Mouse (Mus musculus) CH12.LX (cell line): Measurements from ENCODE around the gene 2210016L21Rik. TPM values are rescaled to one million over a fixed set of nuclear protein-coding genes. Genes with fewer than 3 reads are reported as not detected.
A peak's percentile ranks its signal among the peaks of the same experiment; 100 is the strongest.

Experiments used
- DNase-seq: peaks from one replicate; pipeline ENCODE4 v3.0.0-alpha.2; 2013; ENCODE audit errors: extremely low read depth
- H3K27ac ChIP-seq: 2 replicates; pipeline ENCODE4 v1.5.1; 2012; ENCODE audit warnings: low read depth, mild to moderate bottlenecking, control low read depth, moderate library complexity; ENCODE audit not compliant: insufficient read depth
- H3K27me3 ChIP-seq: replicated peaks from 2 replicates; pipeline ENCODE3; 2012; ENCODE audit warnings: inconsistent platforms
- H3K36me3 ChIP-seq, 2 experiments: replicated peaks in 1 of 2; 2 replicates each; pipeline versions ENCODE3 to v1.6.1; 2012; ENCODE audit warnings: inconsistent platforms in 1 of 2, low read length in 1 of 2, mild to moderate bottlenecking in 1 of 2, mixed read lengths in 1 of 2, moderate library complexity in 1 of 2; ENCODE audit not compliant: control insufficient read depth in 1 of 2, insufficient read depth in 1 of 2
- H3K4me1 ChIP-seq, 2 experiments: 2 replicates each; pipeline ENCODE4 v1.6.1; 2012; ENCODE audit warnings: inconsistent platforms in 1 of 2, moderate library complexity in 1 of 2; ENCODE audit not compliant: insufficient read depth in 2 of 2, control insufficient read depth in 1 of 2
- H3K4me2 ChIP-seq: 2 replicates; pipeline ENCODE4 v1.6.1; 2012; ENCODE audit warnings: low read depth, mild to moderate bottlenecking, control low read depth; ENCODE audit not compliant: poor library complexity, insufficient read depth, severe bottlenecking
- H3K4me3 ChIP-seq, 3 experiments: fragments of 150-350 bp in 1 of 3; sonication (generic) in 1 of 3; replicated peaks in 1 of 3; 2 replicates each; pipeline versions ENCODE3 to v1.5.1; 2011 to 2012; ENCODE audit warnings: low read depth in 2 of 3, low read length in 2 of 3, mild to moderate bottlenecking in 2 of 3, moderate library complexity in 2 of 3, control low read depth in 1 of 3, improper control_type of control experiment in 1 of 3, inconsistent platforms in 1 of 3, mixed read lengths in 1 of 3; ENCODE audit not compliant: poor library complexity in 1 of 3
- H3K79me2 ChIP-seq: replicated peaks from 2 replicates; pipeline ENCODE4 v1.6.1; 2012; ENCODE audit warnings: mild to moderate bottlenecking, moderate library complexity; ENCODE audit not compliant: control insufficient read depth, poor library complexity, insufficient read depth, severe bottlenecking; ENCODE audit errors: extremely low read depth
- H3K9ac ChIP-seq: 2 replicates; pipeline ENCODE4 v1.6.1; 2012; ENCODE audit warnings: low read depth, mild to moderate bottlenecking, control low read depth, moderate library complexity; ENCODE audit not compliant: insufficient read depth
- H3K9me3 ChIP-seq: replicated peaks from 2 replicates; pipeline ENCODE3; 2012; ENCODE audit warnings: low read length, inconsistent platforms, mixed read lengths
- CTCF ChIP-seq, 2 experiments: IDR thresholded peaks in 1 of 2; conservative IDR thresholded peaks in 1 of 2; 2 replicates each; pipeline ENCODE4 v1.5.1; 2011 to 2012; ENCODE audit warnings: low read depth in 2 of 2, low read length in 2 of 2, improper control_type of control experiment in 1 of 2, inconsistent platforms in 1 of 2, mild to moderate bottlenecking in 1 of 2, moderate library complexity in 1 of 2
- E2F4 ChIP-seq: IDR thresholded peaks from 2 replicates; pipeline ENCODE4 v1.6.1; 2011; ENCODE audit warnings: low read depth, low read length, improper control_type of control experiment; ENCODE audit not compliant: insufficient replicate concordance
- HCFC1 ChIP-seq: IDR thresholded peaks from 2 replicates; pipeline ENCODE4 v1.6.1; 2012; ENCODE audit warnings: low read depth, mild to moderate bottlenecking, inconsistent platforms, low read length, improper control_type of control experiment
- JUN ChIP-seq: IDR thresholded peaks from 2 replicates; pipeline ENCODE4 v1.6.1; 2011; ENCODE audit warnings: low read depth, mild to moderate bottlenecking, low read length, improper control_type of control experiment, moderate library complexity; ENCODE audit not compliant: insufficient read depth
- JUND ChIP-seq: conservative IDR thresholded peaks from 2 replicates; pipeline ENCODE4 v1.6.1; 2011; ENCODE audit warnings: low read depth, low read length, improper control_type of control experiment
- NELFE ChIP-seq: IDR thresholded peaks from 2 replicates; pipeline ENCODE4 v1.6.1; 2011; ENCODE audit warnings: low read depth, low read length, improper control_type of control experiment
- NRF1 ChIP-seq: IDR thresholded peaks from 2 replicates; pipeline ENCODE4 v1.6.1; 2014; ENCODE audit warnings: low read depth, mild to moderate bottlenecking, inconsistent platforms, low read length, improper control_type of control experiment, moderate library complexity
- POLR2A ChIP-seq: IDR thresholded peaks from 2 replicates; pipeline ENCODE4 v1.6.1; 2011; ENCODE audit warnings: low read depth, mild to moderate bottlenecking, improper control_type of control experiment, low read length
- POLR2AphosphoS2 ChIP-seq: IDR thresholded peaks from 2 replicates; pipeline ENCODE4 v1.6.1; 2011; ENCODE audit warnings: low read depth, low read length, improper control_type of control experiment
- RAD21 ChIP-seq: IDR thresholded peaks from 2 replicates; pipeline ENCODE4 v1.6.1; 2011; ENCODE audit warnings: low read depth, mild to moderate bottlenecking, low read length, improper control_type of control experiment, moderate library complexity
- RCOR1 ChIP-seq: conservative IDR thresholded peaks from 2 replicates; pipeline ENCODE4 v1.6.1; 2012; ENCODE audit warnings: low read depth, mild to moderate bottlenecking, inconsistent platforms, low read length, improper control_type of control experiment
- SMC3 ChIP-seq: IDR thresholded peaks from 2 replicates; pipeline ENCODE4 v1.6.1; 2011; ENCODE audit warnings: low read depth, low read length, improper control_type of control experiment
- TBP ChIP-seq: conservative IDR thresholded peaks from 2 replicates; pipeline ENCODE4 v1.6.1; 2011; ENCODE audit warnings: low read depth, low read length, improper control_type of control experiment
- USF1 ChIP-seq: IDR thresholded peaks from 2 replicates; pipeline ENCODE4 v1.6.1; 2014; ENCODE audit warnings: low read depth, mild to moderate bottlenecking, inconsistent platforms, low read length, improper control_type of control experiment
- ZC3H11A ChIP-seq: IDR thresholded peaks from 2 replicates; pipeline ENCODE4 v1.6.1; 2012; ENCODE audit warnings: low read depth, mild to moderate bottlenecking, inconsistent platforms, low read length, improper control_type of control experiment
- ZNF384 ChIP-seq: IDR thresholded peaks from 2 replicates; pipeline ENCODE4 v1.6.1; 2012; ENCODE audit warnings: low read depth, low read length, improper control_type of control experiment, inconsistent platforms
- dilution Hi-C: fragments of 300-500 bp; cut with MboI; formaldehyde crosslinking; loops from 2 replicates; pipeline ENCODE4 v1.14.3; 2020; ENCODE audit warnings: low sequenced_read_pairs; ENCODE audit not compliant: extremely low pct_unique_long_range_greater_than_20kb, extremely low pct_ligation_motif_present
- in situ Hi-C: fragments of 300-500 bp; cut with MboI; formaldehyde crosslinking; loops from 3 replicates; pipeline ENCODE4 v1.14.3; 2019; ENCODE audit warnings: low sequenced_read_pairs, low pct_ligation_motif_present, low pct_unique_long_range_greater_than_20kb, mixed read lengths
- polyA plus RNA-seq: library from polyadenylated mRNA; unstranded; fragments of >175 nt; gene quantifications from 2 replicates; pipeline ENCODE4 v1.2.1, GENCODE M21; 2012; ENCODE audit warnings: low read depth; ENCODE audit not compliant: insufficient read length
- total RNA-seq, 2 experiments: library from RNA; depleted of rRNA; stranded (reverse); fragments of 300-350 nt in 1 of 2; fragments of >200 nt in 1 of 2; gene quantifications; 2 replicates each; pipeline ENCODE4 v1.2.3; 2012 to 2014

Gene 2210016L21Rik
- total and polyA plus RNA-seq, 3 experiments, result 11.5 to 32.5 (median 21.6) TPM

DNA sequence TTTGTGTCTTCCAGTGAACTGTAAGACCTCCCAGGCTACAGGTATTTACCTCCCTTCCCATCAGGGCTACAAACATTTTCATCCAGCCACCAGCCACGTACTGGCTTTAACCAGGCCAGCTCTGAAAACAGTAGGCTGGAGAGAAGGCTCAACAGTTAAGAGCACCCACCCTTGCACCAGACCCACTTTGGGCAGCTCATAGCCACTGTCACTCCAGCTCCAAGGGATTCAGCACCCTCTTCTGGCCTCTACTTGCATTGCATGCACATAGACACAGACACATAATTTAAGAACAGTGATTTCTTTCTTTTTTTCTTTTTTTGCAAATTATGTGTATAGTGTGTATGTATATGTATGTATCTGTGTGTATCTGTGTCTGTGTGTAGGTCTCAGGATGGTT, 39.5 kb upstream of the 2210016L21Rik start:
- Histone ChIP-seq H3K4me1 (peaks cover 0 to 7% of the 10 kb centered on the region in 2 experiments; a peak in 2 of 4 replicates), H3K79me2 (no peaks in the 10 kb centered on the region), H3K27ac (no peak overlapping the region), H3K4me3 (no peak overlapping the region), H3K9ac (no peak overlapping the region), H3K4me2 (no peak overlapping the region), H3K27me3 (peaks cover 4% of the 10 kb centered on the region), H3K9me3 (peaks cover 19% of the 10 kb centered on the region), H3K36me3 (no peaks in the 10 kb centered on the region)
- in situ Hi-C loops (loop anchor here (25.0 kb wide), 1 partner anchor 190 kb away; the partner anchor contains the start of gene Tchp), dilution Hi-C loops (no loop called here)
- TF ChIP-seq RCOR1 (no peak), ZNF384 (no peak), RAD21 (peak; percentile 90), POLR2A (no peak), JUN (no peak), CTCF (conservative IDR thresholded peaks at IDR 0.05 in 1 of 2, IDR thresholded peaks at IDR 0.05 in 1 of 2; ENCODE audit: low read depth in 2 of 2, low read length in 2 of 2) (peak; percentile 76 to 87), E2F4 (no peak), TBP (no peak), JUND (no peak; the same call in 1 of the 2 replicates), ZC3H11A (peak; percentile 56; the same call in 1 of the 2 replicates), HCFC1 (no peak), NRF1 (no peak), SMC3 (peak; percentile 87), POLR2AphosphoS2 (no peak), USF1 (no peak), NELFE (peak; percentile 35; the same call in 1 of the 2 replicates)
- DNase-seq, result peak; percentile 63

- no peaks in the 10 kb centered on the region for H3K36me3 ChIP-seq
- H3K79me2 ChIP-seq, result no peaks in the 10 kb centered on the region
- no peak overlapping the region for H3K4me2 ChIP-seq
- no peak for DNase-seq
- TF ChIP-seq RAD21 (no peak), JUN (no peak)
- TF ChIP-seq, all 38 proteins: peak for 0
- no peaks in the 10 kb centered on the region for H3K27me3 ChIP-seq
- no peak overlapping the region for H3K4me3 ChIP-seq
- in situ Hi-C loops, result loop anchor here (25.0 kb wide), 1 partner anchor 196 kb away; the partner anchor contains the start of gene Tchp
- dilution Hi-C loops, result no loop called here
- H3K27ac ChIP-seq, result no peak overlapping the region
- H3K4me1 ChIP-seq, result no peaks in the 10 kb centered on the region
- no peak overlapping the region for H3K9ac ChIP-seq
- peaks cover 19% of the 10 kb centered on the region for H3K9me3 ChIP-seq
These were observed 33.2 kb upstream of the 2210016L21Rik start for GRCm38 (mm10) chr5:114908598-114909305.
